Mouse (Mus musculus): ENCODE measurements at regions not wholly inside any gene's neighbourhood (a gene's known extent, or its start where the extent isn't known, plus 50 kb on each side); places are given as distances from the start of the nearest gene placed in this dataset.

DNA sequence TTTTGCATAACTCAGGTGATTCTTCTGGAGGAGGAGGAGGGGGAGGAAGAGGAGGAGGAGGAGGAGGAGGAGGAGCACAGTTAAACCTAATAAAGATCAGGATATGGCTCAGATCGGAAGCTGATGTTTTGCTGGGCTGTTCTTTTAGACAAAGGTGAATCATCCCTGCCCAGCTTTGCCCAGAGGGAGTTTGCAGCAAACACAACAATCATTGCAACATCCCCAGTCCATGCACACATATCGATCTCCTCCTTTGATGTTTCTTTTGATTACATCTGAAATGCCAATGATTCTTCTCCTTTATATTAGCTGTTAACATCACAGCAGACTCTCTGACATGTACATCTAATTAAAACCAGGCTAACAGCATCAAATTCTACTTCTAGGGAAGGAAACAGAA is 156.9 kb downstream of the Dad1 start:
- Histone ChIP-seq H3K27ac (ENCODE audit: low read length) (no peak overlapping the region), H3K9me3 (ENCODE audit: control insufficient read depth, low read length) (no peaks in the 10 kb centered on the region; the same call in 1 of the 2 replicates), H3K4me2 (ENCODE audit: low read depth, low read length) (no peak overlapping the region), H3K4me1 (ENCODE audit: control insufficient read depth, insufficient read depth, low read length) (peaks cover 18% of the 10 kb centered on the region), H3K9ac (ENCODE audit: low read depth, low read length) (no peak overlapping the region), H3K36me3 (ENCODE audit: control insufficient read depth, insufficient read depth, low read length) (no peaks in the 10 kb centered on the region), H3K4me3 (ENCODE audit: low read length) (no peak overlapping the region), H3K27me3 (replicated peaks; ENCODE audit: control insufficient read depth, insufficient read depth, low read length) (no peaks in the 10 kb centered on the region)
- WGBS, result 40% methylated on average over 2 of the region's 2 CpGs
- no peak for ATAC-seq

DNA sequence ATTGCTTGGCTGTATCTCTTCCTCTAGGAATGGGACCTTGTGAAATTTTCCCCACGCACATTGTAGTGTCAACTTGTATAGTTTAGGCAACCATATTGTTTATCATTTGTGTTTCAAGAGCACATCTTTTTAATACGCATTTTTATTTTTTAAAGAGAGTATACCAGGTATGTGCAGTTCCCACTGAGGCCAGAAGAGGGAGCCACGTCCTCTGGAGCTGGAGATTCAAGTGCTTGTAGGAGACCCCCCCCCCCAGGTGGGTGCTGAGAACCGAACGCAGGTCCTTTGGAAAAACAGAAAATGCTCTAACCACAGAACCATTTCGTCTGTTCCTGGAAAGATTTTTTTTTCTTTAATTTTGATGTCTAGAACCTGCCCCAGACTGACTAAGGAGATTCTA is 161.5 kb downstream of the Dad1 start:
- 91% methylated on average over 6 of the region's 6 CpGs for WGBS
- H3K4me3 ChIP-seq (ENCODE audit: low read length), result no peak overlapping the region

DNA sequence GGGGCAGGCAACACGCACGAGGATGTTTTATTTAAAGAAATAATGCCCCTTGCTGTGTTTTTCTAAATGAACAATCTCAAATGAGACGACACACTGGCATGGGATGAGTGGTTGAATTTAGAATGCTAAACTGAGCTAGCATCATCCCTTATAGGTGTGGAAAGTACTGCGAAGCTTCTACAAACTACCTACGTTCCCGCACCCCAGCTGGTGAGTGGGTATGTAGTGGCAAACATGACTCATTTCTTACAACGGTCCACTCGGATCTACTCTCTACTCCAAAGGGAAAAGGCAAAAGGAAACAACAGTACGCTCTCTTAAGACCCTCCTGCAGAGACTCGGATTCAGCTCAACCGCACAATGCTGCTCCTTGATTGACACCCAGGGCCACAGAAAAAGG is 167.2 kb downstream of the Dad1 start:
- Histone ChIP-seq H3K9me3 (ENCODE audit: control insufficient read depth, low read length) (no peaks in the 10 kb centered on the region), H3K4me3 (ENCODE audit: low read length) (no peak overlapping the region), H3K27me3 (replicated peaks; ENCODE audit: control insufficient read depth, insufficient read depth, low read length) (no peaks in the 10 kb centered on the region), H3K36me3 (ENCODE audit: control insufficient read depth, insufficient read depth, low read length) (no peaks in the 10 kb centered on the region), H3K4me2 (ENCODE audit: low read depth, low read length) (no peak overlapping the region), H3K9ac (ENCODE audit: low read depth, low read length) (no peak overlapping the region), H3K4me1 (ENCODE audit: control insufficient read depth, insufficient read depth, low read length) (peaks cover 3% of the 10 kb centered on the region; the same call in 1 of the 2 replicates), H3K27ac (ENCODE audit: low read length) (no peak overlapping the region)
- 86% methylated on average over 11 of the region's 11 CpGs for WGBS
- no peak for ATAC-seq

More for the DNA sequence above, 161.5 kb downstream of the Dad1 start:
- no peak for ATAC-seq
- Histone ChIP-seq H3K9ac (ENCODE audit: low read depth, low read length) (no peak overlapping the region), H3K9me3 (ENCODE audit: control insufficient read depth, low read length) (no peaks in the 10 kb centered on the region; the same call in 1 of the 2 replicates), H3K4me2 (ENCODE audit: low read depth, low read length) (no peak overlapping the region), H3K27me3 (replicated peaks; ENCODE audit: control insufficient read depth, insufficient read depth, low read length) (no peaks in the 10 kb centered on the region), H3K36me3 (ENCODE audit: control insufficient read depth, insufficient read depth, low read length) (no peaks in the 10 kb centered on the region), H3K4me1 (ENCODE audit: control insufficient read depth, insufficient read depth, low read length) (peaks cover 2% of the 10 kb centered on the region), H3K27ac (ENCODE audit: low read length) (no peak overlapping the region)

DNA sequence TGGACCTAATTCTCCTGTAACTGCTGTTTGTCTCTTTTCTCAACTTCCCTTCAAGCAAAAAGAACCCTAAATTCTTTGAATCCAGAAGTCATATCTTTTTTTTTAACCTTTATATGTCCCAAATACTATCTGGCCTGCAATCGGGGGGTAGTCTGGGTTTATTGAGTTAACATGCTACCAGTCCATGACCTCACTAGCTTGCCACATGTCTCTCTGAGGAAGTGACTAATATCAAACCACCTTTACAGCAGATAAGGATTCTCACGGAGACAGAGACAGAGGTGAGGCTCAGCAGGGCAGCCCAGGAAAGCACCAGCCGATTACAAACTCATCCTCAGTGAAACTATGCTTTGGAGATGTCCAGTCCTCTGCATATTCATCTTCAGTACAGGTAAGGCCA is 179.2 kb downstream of the Dad1 start:
- no peak for ATAC-seq
- WGBS, result 69% methylated on average over 3 of the region's 3 CpGs
- Histone ChIP-seq H3K36me3 (ENCODE audit: control insufficient read depth, insufficient read depth, low read length) (no peaks in the 10 kb centered on the region), H3K9ac (ENCODE audit: low read depth, low read length) (no peak overlapping the region), H3K4me1 (ENCODE audit: control insufficient read depth, insufficient read depth, low read length) (peaks cover 2% of the 10 kb centered on the region; the same call in 1 of the 2 replicates), H3K27ac (ENCODE audit: low read length) (no peak overlapping the region), H3K4me3 (ENCODE audit: low read length) (no peak overlapping the region), H3K27me3 (replicated peaks; ENCODE audit: control insufficient read depth, insufficient read depth, low read length) (no peaks in the 10 kb centered on the region), H3K4me2 (ENCODE audit: low read depth, low read length) (no peak overlapping the region), H3K9me3 (ENCODE audit: control insufficient read depth, low read length) (no peaks in the 10 kb centered on the region)

DNA sequence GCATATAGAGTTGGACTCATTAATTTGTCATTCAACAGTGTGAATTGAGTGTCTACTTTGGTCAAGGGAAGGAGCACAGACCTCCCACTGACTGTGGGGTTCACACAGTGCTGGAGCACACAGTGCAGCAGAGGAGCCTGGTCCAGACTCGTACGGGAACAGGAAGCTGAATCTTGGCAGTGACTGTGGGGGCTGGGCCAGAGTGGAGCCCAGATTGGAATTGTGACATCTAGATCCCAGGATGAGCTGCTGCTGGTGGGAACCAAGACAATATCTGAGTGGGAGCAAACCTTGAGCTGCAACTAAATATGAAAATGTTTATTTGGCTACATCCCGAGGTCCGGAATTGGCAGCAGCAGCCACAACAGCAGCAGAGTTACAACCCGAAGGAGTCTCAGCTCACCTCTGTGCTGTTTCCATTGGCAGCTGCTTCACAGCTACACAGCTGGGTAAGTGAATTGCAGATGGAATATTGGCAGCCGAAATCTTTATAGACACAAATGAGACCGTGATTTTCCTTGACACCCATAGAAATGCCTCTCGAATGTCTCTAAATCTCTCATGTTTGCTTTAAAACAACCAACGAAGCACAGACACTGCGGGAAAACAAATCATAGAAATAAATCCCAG is 181.5 kb downstream of the Dad1 start:
- Histone ChIP-seq H3K27me3 (replicated peaks; ENCODE audit: control insufficient read depth, insufficient read depth, low read length) (no peaks in the 10 kb centered on the region), H3K9ac (ENCODE audit: low read depth, low read length) (no peak overlapping the region), H3K4me2 (ENCODE audit: low read depth, low read length) (no peak overlapping the region), H3K36me3 (ENCODE audit: control insufficient read depth, insufficient read depth, low read length) (no peaks in the 10 kb centered on the region), H3K4me1 (ENCODE audit: control insufficient read depth, insufficient read depth, low read length) (peaks cover 2% of the 10 kb centered on the region; the same call in 1 of the 2 replicates), H3K9me3 (ENCODE audit: control insufficient read depth, low read length) (no peaks in the 10 kb centered on the region), H3K4me3 (ENCODE audit: low read length) (no peak overlapping the region), H3K27ac (ENCODE audit: low read length) (no peak overlapping the region)
- ATAC-seq, result no peak; the same call in 1 of the 2 replicates
- WGBS, result 44% methylated on average over 10 of the region's 10 CpGs

DNA sequence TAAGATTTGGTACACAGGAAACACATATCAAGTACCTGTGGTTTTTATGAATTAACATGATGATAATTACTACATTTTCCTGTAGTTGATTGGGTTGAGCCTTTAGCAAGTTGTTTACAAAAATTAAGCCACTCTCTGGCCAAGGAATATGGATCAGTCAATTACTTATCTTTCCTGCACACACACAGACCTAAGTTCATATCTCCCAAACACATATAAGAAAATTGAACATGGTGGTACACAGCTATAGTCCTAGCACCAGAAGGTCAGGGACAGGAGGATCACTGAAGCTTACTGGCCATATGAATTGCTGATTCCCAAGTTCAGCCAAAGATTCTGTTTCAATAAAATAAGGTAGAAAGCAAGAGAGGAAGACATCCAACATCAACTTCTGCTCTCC is 183.7 kb downstream of the Dad1 start:
- no peaks in the 10 kb centered on the region for H3K36me3 ChIP-seq (ENCODE audit: control insufficient read depth, insufficient read depth, low read length)
- ATAC-seq, result no peak
- H3K27ac ChIP-seq (ENCODE audit: low read length), result no peak overlapping the region
- no peaks in the 10 kb centered on the region for H3K27me3 ChIP-seq (replicated peaks; ENCODE audit: control insufficient read depth, insufficient read depth, low read length)
- no peak overlapping the region for H3K9ac ChIP-seq (ENCODE audit: low read depth, low read length)
- no peak overlapping the region for H3K4me2 ChIP-seq (ENCODE audit: low read depth, low read length)
- no peaks in the 10 kb centered on the region for H3K9me3 ChIP-seq (ENCODE audit: control insufficient read depth, low read length)
- no peak overlapping the region for H3K4me3 ChIP-seq (ENCODE audit: low read length)
- H3K4me1 ChIP-seq (ENCODE audit: control insufficient read depth, insufficient read depth, low read length), result peaks cover 5% of the 10 kb centered on the region; the same call in 1 of the 2 replicates

DNA sequence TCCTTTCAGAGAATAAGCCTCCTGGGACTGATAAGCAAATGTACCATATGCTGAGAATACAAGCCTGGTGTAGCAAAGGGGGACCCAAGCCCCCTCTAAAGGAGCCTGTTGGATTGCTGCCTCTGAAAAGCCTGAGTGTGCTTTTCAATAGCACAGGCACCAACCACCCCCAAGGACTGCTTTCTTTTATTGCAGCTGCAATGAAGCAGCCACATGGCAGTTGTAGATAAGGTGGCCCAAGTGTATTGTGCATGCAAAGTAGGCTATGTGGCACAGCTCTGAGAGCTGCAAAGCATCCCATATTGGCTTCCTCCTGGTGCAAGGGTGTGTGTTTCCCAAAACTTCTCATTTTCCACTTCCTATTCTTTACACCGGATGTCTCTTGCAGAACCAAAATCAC is 185.2 kb downstream of the Dad1 start:
- no peak overlapping the region for H3K4me3 ChIP-seq (ENCODE audit: low read length)
- no peak overlapping the region for H3K4me2 ChIP-seq (ENCODE audit: low read depth, low read length)
- H3K27ac ChIP-seq (ENCODE audit: low read length), result no peak overlapping the region
- H3K27me3 ChIP-seq (replicated peaks; ENCODE audit: control insufficient read depth, insufficient read depth, low read length), result no peaks in the 10 kb centered on the region
- no peak overlapping the region for H3K9ac ChIP-seq (ENCODE audit: low read depth, low read length)
- ATAC-seq, result no peak
- H3K4me1 ChIP-seq (ENCODE audit: control insufficient read depth, insufficient read depth, low read length), result peaks cover 10% of the 10 kb centered on the region
- no peaks in the 10 kb centered on the region for H3K9me3 ChIP-seq (ENCODE audit: control insufficient read depth, low read length)
- WGBS, result 83% methylated on average over 1 of the region's 1 CpGs
- no peaks in the 10 kb centered on the region for H3K36me3 ChIP-seq (ENCODE audit: control insufficient read depth, insufficient read depth, low read length)

DNA sequence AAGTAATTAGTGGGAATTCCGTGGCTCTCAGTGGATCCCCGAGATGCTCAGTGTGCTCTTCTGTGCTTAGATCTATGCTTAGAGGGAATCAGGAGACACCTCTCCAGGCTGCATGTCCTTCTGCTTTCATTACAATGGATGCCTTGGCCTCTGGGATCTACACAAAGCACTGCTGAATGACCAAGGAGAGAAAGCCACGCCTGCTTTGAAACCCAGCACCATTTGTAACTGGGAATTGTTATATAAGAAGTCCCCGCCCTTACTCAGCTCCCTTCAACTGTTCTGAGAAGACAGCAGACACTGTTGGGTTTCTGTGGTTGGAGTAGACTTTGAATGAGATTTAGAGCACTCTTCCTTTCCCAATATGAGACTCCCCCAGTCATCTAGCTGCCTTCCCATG is 188.4 kb downstream of the Dad1 start:
- H3K36me3 ChIP-seq (ENCODE audit: control insufficient read depth, insufficient read depth, low read length), result no peaks in the 10 kb centered on the region
- no peaks in the 10 kb centered on the region for H3K27me3 ChIP-seq (replicated peaks; ENCODE audit: control insufficient read depth, insufficient read depth, low read length)
- H3K9me3 ChIP-seq (ENCODE audit: control insufficient read depth, low read length), result no peaks in the 10 kb centered on the region
- WGBS, result 76% methylated on average over 4 of the region's 4 CpGs
- no peak overlapping the region for H3K4me3 ChIP-seq (ENCODE audit: low read length)
- H3K27ac ChIP-seq (ENCODE audit: low read length), result 0 out of 2 replicates have a peak overlapping the region, but pooled peaks have one; percentile 13
- ATAC-seq, result no peak
- no peak overlapping the region for H3K4me2 ChIP-seq (ENCODE audit: low read depth, low read length)
- peaks cover 8% of the 10 kb centered on the region for H3K4me1 ChIP-seq (ENCODE audit: control insufficient read depth, insufficient read depth, low read length)
- H3K9ac ChIP-seq (ENCODE audit: low read depth, low read length), result no peak overlapping the region

DNA sequence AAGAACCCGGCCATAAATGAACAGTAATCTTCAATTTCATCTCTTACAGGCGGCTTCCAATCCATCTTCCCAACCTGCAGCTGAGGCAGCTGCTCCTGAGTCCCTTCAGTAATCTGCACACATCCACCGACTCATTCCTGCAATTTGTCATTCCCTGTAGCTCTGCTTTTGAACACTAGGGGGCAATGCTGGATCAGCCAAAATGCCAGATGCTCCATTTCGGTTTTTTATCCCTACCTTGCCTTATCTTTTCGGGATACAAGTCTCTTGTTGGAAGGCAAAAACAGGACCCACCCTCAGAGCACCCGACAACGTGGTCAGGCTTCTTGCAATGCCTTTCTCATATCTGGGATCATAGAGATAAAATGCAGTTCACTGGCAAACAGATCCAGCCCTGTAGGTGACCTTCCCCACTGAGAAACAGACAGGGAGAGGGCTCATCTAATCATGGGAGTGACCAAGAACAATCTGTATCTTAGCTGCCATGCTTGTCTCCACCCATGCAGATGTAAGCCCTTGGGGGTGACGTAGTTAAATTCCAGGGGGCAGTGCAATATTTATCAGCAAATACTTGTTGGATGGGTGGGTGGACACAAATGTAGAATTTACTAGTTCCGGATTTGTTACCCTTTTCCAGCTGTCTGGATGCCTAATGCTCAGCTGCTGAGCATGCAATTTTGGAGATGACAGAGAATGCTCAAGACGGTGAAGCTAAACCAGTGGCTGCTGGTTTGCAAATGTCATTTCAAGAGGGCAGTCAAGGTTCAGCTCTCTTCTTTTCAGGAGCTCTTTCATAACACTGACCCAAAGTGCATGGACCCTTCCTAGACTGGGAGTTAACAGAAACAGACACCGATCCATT is 189.1 kb downstream of the Dad1 start:
- peak; percentile 68 for ATAC-seq
- Histone ChIP-seq H3K9ac (ENCODE audit: low read depth, low read length) (no peak overlapping the region), H3K36me3 (ENCODE audit: control insufficient read depth, insufficient read depth, low read length) (no peaks in the 10 kb centered on the region), H3K27me3 (replicated peaks; ENCODE audit: control insufficient read depth, insufficient read depth, low read length) (no peaks in the 10 kb centered on the region), H3K4me2 (ENCODE audit: low read depth, low read length) (no peak overlapping the region), H3K4me3 (ENCODE audit: low read length) (no peak overlapping the region), H3K27ac (ENCODE audit: low read length) (peak overlapping the region; percentile 13; the same call in 1 of the 2 replicates), H3K4me1 (ENCODE audit: control insufficient read depth, insufficient read depth, low read length) (peaks cover 8% of the 10 kb centered on the region), H3K9me3 (ENCODE audit: control insufficient read depth, low read length) (no peaks in the 10 kb centered on the region)
- WGBS, result 20% methylated on average over 11 of the region's 11 CpGs
